Mouse (Mus musculus): ENCODE data around the gene Fam181b. TPM values are rescaled to one million over a fixed set of nuclear protein-coding genes. Genes with fewer than 3 reads are reported as not detected.

Gene Fam181b
- total RNA-seq, 4 experiments from 2014 or later: 16.6 to 21.8 (median 19.6) TPM

Other genes starting within 250 kb of the Fam181b start
- gene Ddias, start 205.6 kb upstream of the Fam181b start, total RNA-seq (2022): under 1 TPM; 0.31 to 0.78 (median 0.51) TPM
- 10 to 100 TPM in 2 of 4 experiments, 1 to 10 TPM in 2; 6.1 to 13.1 (median 10.2) TPM for gene Prcp, start 205.4 kb upstream of the Fam181b start, total RNA-seq (2022)